Mouse (Mus musculus) limb, embryonic 15.5 days (tissue): ENCODE measurements at regions not wholly inside any gene's neighbourhood (a gene's known extent, or its start where the extent isn't known, plus 50 kb on each side); places are given as distances from the start of the nearest gene placed in this dataset.

Experiments used
- ATAC-seq: fragments of 200-750 bp; cut with Nextera tagmentation; 2 replicates; pipeline ENCODE4 v1.8.0; 2017; ENCODE audit warnings: low read depth, moderate TSS enrichment; ENCODE audit not compliant: insufficient number of reproducible peaks, low FRiP score, low TSS enrichment
- H3K27ac ChIP-seq: fragments of 300-500 bp; sonication (generic); 2 replicates; pipeline ENCODE4 v1.5.1; 2015; ENCODE audit warnings: moderate library complexity, mild to moderate bottlenecking, inconsistent platforms
- H3K27me3 ChIP-seq: fragments of 300-500 bp; sonication (generic); 2 replicates; pipeline ENCODE4 v1.6.1; 2015; ENCODE audit warnings: inconsistent platforms
- H3K36me3 ChIP-seq: fragments of 300-500 bp; sonication (generic); 2 replicates; pipeline ENCODE4 v1.6.1; 2015; ENCODE audit warnings: inconsistent platforms
- H3K4me1 ChIP-seq: fragments of 300-500 bp; sonication (generic); 2 replicates; pipeline ENCODE4 v1.6.1; 2015; ENCODE audit warnings: inconsistent platforms
- H3K4me2 ChIP-seq: fragments of 300-500 bp; sonication (generic); 2 replicates; pipeline ENCODE4 v1.6.1; 2015; ENCODE audit warnings: mild to moderate bottlenecking, inconsistent platforms
- H3K4me3 ChIP-seq: fragments of 300-500 bp; sonication (generic); 2 replicates; pipeline ENCODE4 v1.5.1; 2015; ENCODE audit warnings: mild to moderate bottlenecking, inconsistent platforms
- H3K9ac ChIP-seq: fragments of 300-500 bp; sonication (generic); 2 replicates; pipeline ENCODE4 v1.6.1; 2015; ENCODE audit warnings: inconsistent platforms
- H3K9me3 ChIP-seq: fragments of 300-500 bp; sonication (generic); 2 replicates; pipeline ENCODE4 v1.6.1; 2016; ENCODE audit warnings: inconsistent platforms
- WGBS: fragments of 180-500 bp; shearing (Covaris S2); methylation state at CpG from one replicate; pipeline ENCODE4 v1.1.7; 2015; 5-methylcytosine and 5-hydroxymethylcytosine counted together

GRCm38 (mm10) chr12:92353386-92354257 lies 504.7 kb upstream of the Sel1l start:
- H3K27ac ChIP-seq = no peak overlapping the region
- 59% methylated on average over 4 of the region's 4 CpGs for WGBS
- H3K36me3 ChIP-seq = no peaks in the 10 kb centered on the region
- no peak for ATAC-seq
- H3K9me3 ChIP-seq = no peaks in the 10 kb centered on the region
- no peaks in the 10 kb centered on the region for H3K4me1 ChIP-seq
- no peaks in the 10 kb centered on the region for H3K27me3 ChIP-seq
- H3K9ac ChIP-seq = no peak overlapping the region
- H3K4me3 ChIP-seq = no peak overlapping the region
- no peak overlapping the region for H3K4me2 ChIP-seq

DNA sequence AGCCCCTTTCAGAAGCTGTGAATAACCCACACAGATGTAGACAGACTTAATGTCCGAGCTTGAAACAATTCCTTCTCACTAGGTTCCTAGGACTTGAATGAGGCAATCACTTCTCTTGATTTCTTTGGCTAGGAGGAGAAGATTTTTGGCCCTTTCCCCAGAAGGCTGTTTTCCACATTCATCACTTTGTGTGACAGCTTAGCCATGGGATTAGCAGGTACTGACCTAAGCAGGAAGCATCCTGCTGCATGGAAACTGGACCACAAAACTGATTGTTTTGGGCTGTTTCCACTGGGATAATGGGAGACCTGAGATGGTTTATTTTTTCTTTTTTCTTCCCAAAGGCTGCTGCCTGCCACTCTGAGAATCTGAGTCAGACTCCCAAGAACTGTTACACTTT lies 469.3 kb upstream of the Sel1l start:
- H3K4me3 ChIP-seq = no peak overlapping the region
- no peaks in the 10 kb centered on the region for H3K4me1 ChIP-seq
- H3K9ac ChIP-seq = no peak overlapping the region
- no peak for ATAC-seq
- no peaks in the 10 kb centered on the region for H3K9me3 ChIP-seq
- H3K4me2 ChIP-seq = no peak overlapping the region
- H3K27me3 ChIP-seq = no peaks in the 10 kb centered on the region
- H3K27ac ChIP-seq = no peak overlapping the region
- no peaks in the 10 kb centered on the region for H3K36me3 ChIP-seq
- WGBS = 64% methylated on average over 1 of the region's 1 CpGs

DNA sequence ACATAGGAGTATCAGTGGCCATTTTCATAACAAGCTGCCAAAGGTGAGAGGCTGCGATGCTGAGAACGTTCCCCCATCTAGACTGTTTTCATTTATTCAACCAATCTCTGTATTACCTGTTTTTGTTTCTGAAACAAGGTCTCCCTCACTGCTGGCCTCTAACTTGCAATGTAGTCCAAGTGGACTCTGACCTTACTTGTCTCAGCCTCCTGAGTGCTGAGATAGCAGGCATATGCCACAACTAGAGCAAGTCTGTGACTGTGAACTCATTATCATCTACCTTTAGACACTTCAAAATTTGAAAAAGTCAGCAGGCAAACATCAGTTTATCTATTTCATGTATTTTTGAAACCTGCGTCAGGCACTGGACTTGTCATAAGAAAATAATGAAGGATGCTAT lies 468.7 kb upstream of the Sel1l start:
- 0 out of 2 replicates have a peak overlapping the region, but pooled peaks have one; percentile 3 for H3K27ac ChIP-seq
- 90% methylated on average over 3 of the region's 3 CpGs for WGBS
- no peak for ATAC-seq

DNA sequence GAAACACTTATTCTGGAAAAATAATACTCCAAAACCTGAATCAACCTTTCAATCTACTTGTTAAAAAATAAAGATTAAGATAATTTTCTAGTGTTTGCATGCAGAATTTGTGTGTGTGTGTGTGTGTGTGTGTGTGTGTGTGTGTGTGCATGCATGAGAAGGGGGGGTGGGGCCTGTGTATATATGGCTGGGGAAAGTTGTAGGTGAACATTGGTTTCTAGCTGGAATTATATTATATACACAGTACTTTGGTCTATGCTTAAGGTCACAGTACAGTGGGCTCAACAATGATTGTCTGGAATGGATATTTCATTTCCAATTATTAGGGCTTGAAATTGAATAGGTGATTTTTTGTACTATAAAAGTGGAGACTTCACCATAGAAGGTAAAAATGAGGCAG lies 467.3 kb upstream of the Sel1l start:
- Histone ChIP-seq H3K9me3 (no peaks in the 10 kb centered on the region), H3K4me1 (no peaks in the 10 kb centered on the region), H3K9ac (no peak overlapping the region), H3K4me3 (no peak overlapping the region), H3K27ac (no peak overlapping the region), H3K27me3 (no peaks in the 10 kb centered on the region), H3K4me2 (no peak overlapping the region), H3K36me3 (no peaks in the 10 kb centered on the region)
- no peak for ATAC-seq

More for the DNA sequence above, 468.7 kb upstream of the Sel1l start:
- no peak overlapping the region for H3K9ac ChIP-seq
- no peak overlapping the region for H3K4me2 ChIP-seq
- no peaks in the 10 kb centered on the region for H3K36me3 ChIP-seq
- H3K4me3 ChIP-seq = no peak overlapping the region
- no peaks in the 10 kb centered on the region for H3K27me3 ChIP-seq
- H3K9me3 ChIP-seq = no peaks in the 10 kb centered on the region
- no peaks in the 10 kb centered on the region for H3K4me1 ChIP-seq

DNA sequence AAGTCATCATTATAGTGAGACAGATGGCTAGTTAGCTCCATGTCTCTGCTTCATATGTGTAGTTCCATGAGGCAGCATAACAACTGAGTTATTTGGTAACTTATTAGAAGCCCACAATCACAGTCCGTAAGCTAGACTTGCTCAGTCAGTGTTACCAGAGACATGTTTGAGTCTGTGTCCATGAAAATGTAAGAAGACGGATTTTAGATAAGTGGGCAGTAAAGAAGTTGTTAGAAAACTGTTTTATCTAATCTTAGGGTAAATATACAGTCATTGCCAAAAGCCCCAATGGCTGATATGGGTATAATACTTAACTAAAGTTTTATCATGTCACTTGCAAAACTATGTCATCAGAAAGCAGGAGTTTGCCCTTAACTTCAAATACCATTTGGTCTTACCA lies 466.9 kb upstream of the Sel1l start:
- Histone ChIP-seq H3K9ac (no peak overlapping the region), H3K4me3 (no peak overlapping the region), H3K27me3 (no peaks in the 10 kb centered on the region), H3K9me3 (no peaks in the 10 kb centered on the region), H3K36me3 (no peaks in the 10 kb centered on the region), H3K27ac (no peak overlapping the region), H3K4me2 (no peak overlapping the region), H3K4me1 (no peaks in the 10 kb centered on the region)
- WGBS = 86% methylated on average over 2 of the region's 2 CpGs
- ATAC-seq = no peak

GRCm38 (mm10) chr12:92302951-92303591 lies 454.1 kb upstream of the Sel1l start:
- 20% methylated on average over 14 of the region's 14 CpGs for WGBS
- Histone ChIP-seq H3K27me3 (no peaks in the 10 kb centered on the region), H3K36me3 (no peaks in the 10 kb centered on the region), H3K4me2 (no peak overlapping the region), H3K4me1 (no peaks in the 10 kb centered on the region), H3K9ac (no peak overlapping the region), H3K9me3 (no peaks in the 10 kb centered on the region), H3K27ac (no peak overlapping the region), H3K4me3 (no peak overlapping the region)
- no peak for ATAC-seq

GRCm38 (mm10) chr12:92294887-92295286 lies 445.9 kb upstream of the Sel1l start:
- WGBS = 65% methylated on average over 4 of the region's 4 CpGs
- ATAC-seq = no peak
- Histone ChIP-seq H3K4me1 (no peaks in the 10 kb centered on the region), H3K4me2 (no peak overlapping the region), H3K27ac (no peak overlapping the region), H3K4me3 (no peak overlapping the region), H3K27me3 (no peaks in the 10 kb centered on the region), H3K9ac (no peak overlapping the region), H3K9me3 (no peaks in the 10 kb centered on the region), H3K36me3 (no peaks in the 10 kb centered on the region)

GRCm38 (mm10) chr12:92293341-92293720 lies 444.4 kb upstream of the Sel1l start:
- Histone ChIP-seq H3K4me2 (no peak overlapping the region), H3K36me3 (no peaks in the 10 kb centered on the region), H3K4me1 (no peaks in the 10 kb centered on the region), H3K4me3 (no peak overlapping the region), H3K27me3 (no peaks in the 10 kb centered on the region), H3K9ac (no peak overlapping the region), H3K27ac (no peak overlapping the region), H3K9me3 (no peaks in the 10 kb centered on the region)
- no peak for ATAC-seq

- no peak overlapping the region for H3K9ac ChIP-seq
- no peaks in the 10 kb centered on the region for H3K36me3 ChIP-seq
- H3K4me3 ChIP-seq = no peak overlapping the region
- H3K9me3 ChIP-seq = no peaks in the 10 kb centered on the region
- H3K27me3 ChIP-seq = no peaks in the 10 kb centered on the region
- H3K4me2 ChIP-seq = no peak overlapping the region
- no peak for ATAC-seq
- 40% methylated on average over 11 of the region's 11 CpGs for WGBS
- H3K4me1 ChIP-seq = no peaks in the 10 kb centered on the region
- no peak overlapping the region for H3K27ac ChIP-seq
These were observed 443.7 kb upstream of the Sel1l start for GRCm38 (mm10) chr12:92292460-92293340.

DNA sequence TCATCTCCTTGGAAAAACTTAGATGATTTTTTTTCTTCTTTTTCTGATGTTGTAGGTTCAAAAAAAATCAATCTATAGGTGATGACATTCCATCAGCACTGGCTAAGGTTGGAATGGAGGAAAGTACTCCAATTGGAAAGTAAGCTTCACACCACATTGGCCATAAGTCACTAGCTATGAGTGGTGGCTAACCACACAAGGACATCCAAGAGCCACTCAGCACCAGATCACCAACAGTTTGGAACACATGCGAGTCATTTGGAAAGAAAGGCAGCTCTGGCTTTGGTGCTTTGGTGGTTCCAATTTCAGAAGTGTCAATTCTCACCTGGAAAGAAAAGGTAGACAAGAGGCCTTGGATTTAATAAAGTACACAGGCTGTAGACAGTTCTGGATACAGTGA lies 442.5 kb upstream of the Sel1l start:
- Histone ChIP-seq H3K9me3 (no peaks in the 10 kb centered on the region), H3K4me2 (no peak overlapping the region), H3K4me3 (no peak overlapping the region), H3K27ac (no peak overlapping the region), H3K36me3 (no peaks in the 10 kb centered on the region), H3K9ac (no peak overlapping the region), H3K27me3 (no peaks in the 10 kb centered on the region), H3K4me1 (no peaks in the 10 kb centered on the region)
- no peak for ATAC-seq
- 76% methylated on average over 1 of the region's 1 CpGs for WGBS

DNA sequence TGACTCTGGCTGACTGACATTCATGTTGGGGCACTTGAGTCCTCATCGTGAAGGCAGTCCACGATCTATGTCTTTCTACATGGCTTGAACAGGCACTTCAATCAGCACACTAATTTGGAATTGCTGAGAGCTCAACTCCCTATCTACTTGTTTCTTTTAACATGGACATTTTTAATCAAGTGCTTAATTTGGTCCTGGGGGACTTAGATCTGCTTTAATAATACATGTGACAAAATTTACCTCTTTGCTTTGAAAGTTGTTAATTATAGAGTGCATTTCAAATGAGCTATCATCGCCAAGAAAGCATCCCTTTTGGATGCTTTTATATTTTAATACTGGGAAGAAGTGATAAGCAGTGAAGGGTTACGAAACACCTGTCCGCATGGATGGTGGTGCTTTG lies 436.6 kb upstream of the Sel1l start:
- Histone ChIP-seq H3K27ac (no peak overlapping the region), H3K4me1 (no peaks in the 10 kb centered on the region), H3K27me3 (no peaks in the 10 kb centered on the region), H3K4me2 (no peak overlapping the region), H3K9me3 (no peaks in the 10 kb centered on the region), H3K36me3 (no peaks in the 10 kb centered on the region), H3K9ac (no peak overlapping the region), H3K4me3 (no peak overlapping the region)
- ATAC-seq = no peak
- 90% methylated on average over 5 of the region's 5 CpGs for WGBS

- 62% methylated on average over 1 of the region's 1 CpGs for WGBS
- Histone ChIP-seq H3K4me1 (0 out of 2 replicates have a peak, but pooled peaks cover 2% of the 10 kb centered on the region), H3K36me3 (no peaks in the 10 kb centered on the region), H3K27ac (no peak overlapping the region), H3K9me3 (no peaks in the 10 kb centered on the region), H3K9ac (no peak overlapping the region), H3K4me3 (no peak overlapping the region), H3K4me2 (no peak overlapping the region), H3K27me3 (no peaks in the 10 kb centered on the region)
- ATAC-seq = no peak
These were observed 431.5 kb upstream of the Sel1l start for GRCm38 (mm10) chr12:92280470-92280869.
